Mouse (Mus musculus): Measurements from ENCODE around the gene Ptges2.

Gene Ptges2

DNA sequence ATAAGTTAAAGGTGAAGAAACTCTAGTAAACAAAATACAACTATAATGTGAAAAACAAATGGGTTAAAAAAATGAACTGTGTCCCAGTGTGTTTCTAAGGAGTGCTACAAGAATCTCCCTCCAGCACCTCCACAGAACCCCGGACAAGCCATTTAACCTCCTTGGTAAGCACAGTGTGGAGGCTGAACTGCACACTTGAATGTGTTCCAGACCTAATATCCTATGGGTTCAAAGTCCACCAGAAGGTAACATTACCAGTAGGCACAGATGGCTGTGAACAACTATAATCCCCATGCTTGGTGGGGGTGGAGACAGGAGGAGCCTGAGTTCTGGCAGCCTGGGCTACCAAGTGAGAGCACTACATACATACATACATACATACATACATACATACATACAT lies 44.9 kb downstream of the Ptges2 start:
- DNase-seq (ENCODE audit: low spot score): no peak

DNA sequence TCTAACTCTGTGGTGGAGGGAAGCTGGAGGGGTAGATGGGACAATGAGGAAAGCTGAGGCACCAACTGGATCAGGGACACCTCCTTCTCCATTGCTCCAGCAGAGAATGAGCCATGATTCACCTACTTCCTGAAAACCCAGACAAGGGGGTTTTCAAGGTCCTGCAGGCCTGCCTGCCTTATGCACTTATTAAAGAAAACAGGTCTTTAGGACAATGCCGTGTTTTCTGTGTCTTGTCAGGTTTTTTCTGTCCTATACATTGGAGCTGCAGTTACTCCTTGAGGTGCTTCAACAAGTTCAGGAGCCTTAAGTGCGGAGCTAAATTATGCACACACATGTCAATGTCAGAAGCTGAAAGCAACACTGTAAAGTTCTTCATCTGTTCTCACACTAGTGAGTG lies 45.9 kb downstream of the Ptges2 start:
- DNase-seq (ENCODE audit: low spot score): no peak

DNA sequence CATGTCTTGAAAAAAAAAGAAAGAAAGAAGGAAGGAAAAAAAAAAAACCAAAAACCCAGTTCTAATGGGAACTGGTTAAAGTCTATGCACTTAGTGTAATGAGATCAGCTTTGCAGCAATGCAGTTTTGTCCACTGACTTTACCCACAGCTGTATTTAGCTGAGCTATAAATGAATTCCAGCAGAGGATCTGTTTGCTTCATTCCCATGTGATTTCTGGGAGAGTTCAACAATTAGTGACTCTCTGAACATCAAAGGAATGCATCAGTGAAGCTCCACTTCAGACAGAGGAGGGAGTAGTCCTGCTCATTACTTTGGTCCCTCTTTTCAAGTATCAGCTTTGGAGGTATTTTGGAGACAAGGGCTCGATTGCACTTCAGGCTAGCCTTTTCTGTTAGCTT lies 49.8 kb downstream of the Ptges2 start:
- no peak for DNase-seq (ENCODE audit: low spot score)

GRCm38 (mm10) chr2:32447264-32447936 lies 51.7 kb downstream of the Ptges2 start:
- DNase-seq (ENCODE audit: low spot score): no peak

GRCm38 (mm10) chr2:32448480-32448879 lies 52.8 kb downstream of the Ptges2 start:
- DNase-seq (ENCODE audit: low spot score): no peak

DNA sequence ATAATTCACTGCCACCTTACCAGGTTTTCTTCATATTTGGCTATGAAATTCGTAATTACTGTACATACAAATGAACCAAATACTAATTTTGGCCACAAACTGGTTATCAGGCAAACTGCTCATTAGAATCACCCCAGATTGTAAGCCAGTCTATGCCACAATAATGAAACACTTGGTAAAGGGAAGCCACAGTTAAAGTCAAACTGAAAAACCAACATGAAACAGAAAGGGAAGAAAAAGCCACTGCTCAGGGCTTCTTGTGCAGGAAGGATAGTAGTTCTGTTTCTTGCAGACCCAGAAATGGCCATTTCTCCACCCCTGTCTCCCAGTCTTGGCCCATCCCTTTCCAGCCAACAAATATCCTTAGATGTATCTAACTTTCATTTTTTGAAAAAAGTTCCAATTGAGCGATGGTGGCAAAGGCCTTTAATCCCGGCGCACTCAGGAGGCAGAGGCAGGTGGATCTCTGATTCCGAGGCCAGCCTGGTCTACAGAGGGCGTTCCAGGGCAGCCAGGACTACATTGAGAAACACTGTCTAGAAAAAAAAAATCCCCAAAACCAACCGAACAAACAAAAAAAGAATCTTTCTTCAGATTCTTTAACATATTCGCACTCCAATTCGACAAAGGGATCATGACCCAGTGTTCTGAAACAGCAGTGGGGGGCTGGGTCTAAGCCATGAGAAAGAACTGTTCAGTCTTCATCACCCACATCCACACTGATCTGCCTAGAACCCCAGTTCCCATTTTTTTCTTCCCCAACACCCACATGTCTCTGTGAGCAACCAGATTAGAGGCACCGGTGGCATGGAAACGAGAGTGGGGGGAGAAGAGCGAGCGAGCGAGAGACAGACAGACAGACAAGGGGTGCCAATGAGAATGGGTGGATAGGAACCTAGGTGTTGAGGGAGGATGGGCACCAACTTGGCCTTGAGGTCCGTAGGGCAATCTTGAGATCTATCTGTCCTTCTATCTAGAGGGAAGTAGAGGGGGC lies 54.4 kb downstream of the Ptges2 start, which contains the start of gene Naif1:
Gene Naif1 (plus strand): TSS at position 697 of the 994 bp plus-strand sequence.
- DNase-seq (ENCODE audit: low spot score): no peak

DNA sequence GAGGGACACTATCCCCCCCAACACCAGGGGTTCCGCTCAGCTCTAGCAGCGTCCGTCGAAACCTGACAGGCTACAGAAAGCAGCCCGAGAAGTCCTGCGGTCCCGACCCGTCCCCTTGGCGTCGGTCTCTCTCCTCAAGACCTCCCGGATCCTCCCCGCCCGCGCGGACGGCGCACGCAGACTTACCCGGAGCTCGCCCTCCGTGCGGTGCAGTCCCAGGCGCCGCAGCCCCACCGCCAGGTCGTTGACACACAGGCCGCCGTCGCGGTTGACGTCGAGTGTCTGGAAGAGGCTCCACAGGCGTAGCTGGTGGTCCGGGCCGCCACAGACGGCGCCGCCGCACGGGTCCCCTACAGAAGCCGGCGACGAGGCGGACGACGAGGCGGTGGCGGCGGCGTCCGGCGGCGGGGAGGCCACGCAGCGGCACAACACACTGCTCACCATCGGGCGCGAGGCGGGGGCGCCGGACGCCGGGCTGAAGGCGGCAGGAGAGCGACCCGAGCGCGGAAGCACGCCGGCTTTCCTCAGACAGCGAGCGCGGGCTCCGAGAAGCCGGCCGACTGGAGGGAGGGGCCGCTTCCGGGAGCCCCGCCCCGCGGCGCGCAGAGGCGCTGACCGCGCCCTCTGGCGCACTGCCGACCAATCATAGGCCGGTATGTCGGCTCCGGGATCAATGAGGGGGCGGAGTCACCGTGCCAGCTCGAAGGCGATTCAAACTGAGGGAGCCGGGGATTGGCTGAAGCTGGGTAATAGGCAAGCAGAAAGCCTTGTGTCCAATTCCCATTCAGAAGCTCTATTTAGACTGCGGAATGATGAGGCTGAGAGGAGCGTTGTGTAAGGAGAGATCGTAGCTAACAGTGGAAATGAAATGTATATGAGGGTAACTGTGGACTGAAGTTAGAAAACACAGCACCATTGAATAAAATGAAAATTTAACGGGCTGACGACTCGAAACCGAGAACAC lies 55.5 kb downstream of the Ptges2 start, which contains the start of gene Slc25a25:
Gene Slc25a25 (minus strand): TSS at position 565 of the 964 bp plus-strand sequence.
- peak; percentile 98 for DNase-seq (ENCODE audit: low spot score)

DNA sequence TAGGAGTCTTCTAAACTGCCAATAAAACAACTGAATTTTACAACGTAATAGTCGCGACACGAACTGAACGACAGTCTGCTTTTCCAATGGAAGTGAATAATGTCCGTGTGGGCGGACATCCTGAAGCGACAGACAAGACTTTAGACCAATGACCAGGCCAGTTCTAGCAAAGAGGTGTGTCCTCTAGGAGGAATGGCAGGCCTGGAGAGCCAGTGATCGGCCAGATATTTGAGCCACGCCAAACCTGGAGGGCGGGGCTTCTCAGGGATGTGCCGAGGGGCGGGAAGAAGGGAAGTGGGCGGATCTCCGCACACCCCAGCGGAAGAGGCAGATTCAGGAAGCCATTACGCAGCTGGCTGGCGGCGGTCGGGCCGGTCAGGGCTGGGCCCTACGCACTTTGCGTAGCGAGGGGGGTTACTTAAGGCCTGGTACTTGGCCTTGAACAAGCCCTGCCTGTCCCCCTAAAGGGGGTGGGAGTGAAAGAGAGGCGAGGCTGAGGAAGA lies 56.2 kb downstream of the Ptges2 start:
- DNase-seq (ENCODE audit: low spot score): peak; percentile 99

DNA sequence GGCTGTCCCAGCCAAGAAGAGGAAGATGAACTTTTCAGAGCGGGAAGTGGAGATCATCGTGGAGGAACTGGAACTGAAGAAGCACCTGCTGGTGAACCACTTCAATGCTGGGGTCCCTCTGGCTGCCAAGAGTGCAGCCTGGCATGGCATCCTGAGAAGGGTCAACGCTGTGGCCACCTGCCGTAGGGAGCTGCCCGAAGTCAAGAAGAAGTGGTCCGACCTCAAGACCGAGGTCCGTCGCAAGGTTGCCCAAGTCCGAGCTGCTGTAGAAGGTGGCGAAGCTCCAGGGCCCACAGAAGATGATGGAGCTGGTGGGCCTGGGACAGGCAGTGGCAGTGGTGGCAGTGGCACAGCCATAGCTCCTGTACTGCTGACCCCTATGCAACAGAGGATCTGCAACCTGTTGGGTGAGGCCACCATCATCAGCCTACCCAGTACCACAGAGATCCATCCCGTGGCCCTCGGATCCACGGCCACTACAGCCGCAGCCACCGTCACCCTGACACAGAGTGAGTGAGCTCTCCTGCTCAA lies 56.8 kb downstream of the Ptges2 start:
- DNase-seq (ENCODE audit: low spot score): no peak

DNA sequence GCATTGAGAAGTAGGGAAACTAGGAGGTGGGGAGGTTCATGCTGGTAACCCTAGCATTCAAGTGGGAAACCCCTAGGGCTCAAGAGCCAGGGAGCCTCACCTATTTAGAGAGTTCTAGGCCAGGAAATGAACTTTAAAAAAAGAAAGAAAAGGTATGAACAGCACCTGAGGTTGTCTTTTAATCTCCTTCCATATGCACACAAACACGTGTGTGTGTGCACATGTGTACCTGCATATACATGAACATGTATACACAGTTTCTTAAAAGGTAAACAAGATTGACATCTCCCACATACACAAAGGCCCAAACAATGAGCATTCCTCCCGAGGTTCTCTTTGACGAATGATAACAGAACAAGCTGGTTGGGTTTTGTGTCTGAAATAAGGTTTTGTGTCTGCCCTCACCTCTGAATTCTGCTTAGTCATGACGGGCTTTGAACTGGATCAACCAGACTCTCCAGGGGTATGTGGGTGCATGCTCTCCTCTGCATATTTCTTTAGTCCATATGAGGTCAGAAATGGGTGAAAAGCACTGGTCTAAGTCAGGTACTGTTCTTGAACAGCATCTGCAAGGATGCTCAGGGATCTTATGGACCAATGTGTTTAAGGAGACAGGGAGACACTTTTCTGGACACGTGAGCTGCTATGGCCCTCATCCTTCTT lies 58.1 kb downstream of the Ptges2 start:
- no peak for DNase-seq (ENCODE audit: low spot score)

DNA sequence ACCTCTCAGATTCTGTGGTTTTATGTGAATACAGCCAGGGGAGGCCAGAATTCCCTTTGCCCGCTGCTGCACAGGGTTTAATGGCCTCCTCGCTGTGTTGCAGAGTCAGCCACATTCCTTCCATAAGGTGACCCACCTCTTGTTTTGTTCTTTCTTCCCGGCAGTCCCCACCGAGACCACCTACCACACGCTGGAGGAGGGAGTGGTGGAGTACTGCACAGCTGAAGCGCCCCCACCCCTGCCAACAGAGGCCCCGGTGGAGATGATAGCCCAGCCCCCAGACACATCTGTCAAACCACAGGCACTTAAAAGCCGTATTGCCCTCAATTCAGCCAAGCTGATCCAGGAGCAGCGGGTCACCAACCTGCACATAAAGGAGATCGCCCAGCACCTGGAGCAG lies 58.9 kb downstream of the Ptges2 start:
- DNase-seq (ENCODE audit: low spot score): no peak

DNA sequence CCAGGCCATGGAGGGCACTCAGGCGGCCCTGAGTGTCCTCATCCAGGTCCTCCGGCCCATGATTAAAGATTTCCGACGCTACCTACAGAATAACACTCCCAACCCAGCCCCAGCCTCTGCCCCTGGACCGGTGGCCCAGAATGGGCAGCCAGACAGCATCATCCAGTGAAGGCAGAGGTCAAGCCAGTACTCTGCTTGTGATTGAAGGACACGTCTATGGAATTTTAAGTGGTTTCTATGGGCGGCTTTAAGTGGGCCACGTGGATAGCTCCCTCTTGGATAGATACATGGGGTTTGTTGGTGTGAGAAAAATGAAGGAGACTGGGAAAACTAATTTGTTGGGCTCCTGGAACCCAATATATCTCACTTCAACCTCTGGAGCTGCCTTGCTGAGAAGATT lies 59.4 kb downstream of the Ptges2 start:
- DNase-seq (ENCODE audit: low spot score): no peak
